Mouse (Mus musculus): ENCODE measurements around the gene Camkmt. TPM values are rescaled to one million over a fixed set of nuclear protein-coding genes. Genes with fewer than 3 reads are reported as not detected.

Camkmt gene
- polyA plus RNA-seq, 1 experiment: 4.8 TPM

- Histone ChIP-seq H3K36me3 (ENCODE audit: control insufficient read depth, insufficient read depth, low read length) (no peaks in the 10 kb centered on the region), H3K27me3 (ENCODE audit: control insufficient read depth, insufficient read depth, low read length) (no peaks in the 10 kb centered on the region), H3K4me1 (ENCODE audit: control insufficient read depth, insufficient read depth, low read length) (no peaks in the 10 kb centered on the region), H3K27ac (ENCODE audit: control insufficient read depth, insufficient read depth, low read depth, low read length) (no peak overlapping the region), H3K4me3 (ENCODE audit: control insufficient read depth, low read depth, low read length) (no peak overlapping the region)
- no peak for TF ChIP-seq CTCF (IDR thresholded peaks at IDR 0.05; ENCODE audit: control insufficient read depth, insufficient read depth, insufficient replicate concordance, low read depth, low read length)
- TF ChIP-seq POLR2A (IDR thresholded peaks at IDR 0.05; ENCODE audit: control insufficient read depth, low read depth, low read length): no peak
These were observed 72.4 kb downstream of the Camkmt start for GRCm38 (mm10) chr17:85162569-85163271.

- no peak for TF ChIP-seq POLR2A (IDR thresholded peaks at IDR 0.05; ENCODE audit: control insufficient read depth, low read depth, low read length)
- TF ChIP-seq CTCF (IDR thresholded peaks at IDR 0.05; ENCODE audit: control insufficient read depth, insufficient read depth, insufficient replicate concordance, low read depth, low read length): no peak
- H3K36me3 ChIP-seq (ENCODE audit: control insufficient read depth, insufficient read depth, low read length): no peaks in the 10 kb centered on the region
- no peaks in the 10 kb centered on the region for H3K27me3 ChIP-seq (ENCODE audit: control insufficient read depth, insufficient read depth, low read length)
- H3K27ac ChIP-seq (ENCODE audit: control insufficient read depth, insufficient read depth, low read depth, low read length): no peak overlapping the region
- no peaks in the 10 kb centered on the region for H3K4me1 ChIP-seq (ENCODE audit: control insufficient read depth, insufficient read depth, low read length)
- H3K4me3 ChIP-seq (ENCODE audit: control insufficient read depth, low read depth, low read length): no peak overlapping the region
These were observed 72.9 kb downstream of the Camkmt start for GRCm38 (mm10) chr17:85163272-85163610.

- TF ChIP-seq CTCF (IDR thresholded peaks at IDR 0.05; ENCODE audit: control insufficient read depth, insufficient read depth, insufficient replicate concordance, low read depth, low read length): no peak
- TF ChIP-seq POLR2A (IDR thresholded peaks at IDR 0.05; ENCODE audit: control insufficient read depth, low read depth, low read length): no peak
- Histone ChIP-seq H3K36me3 (ENCODE audit: control insufficient read depth, insufficient read depth, low read length) (no peaks in the 10 kb centered on the region), H3K4me1 (ENCODE audit: control insufficient read depth, insufficient read depth, low read length) (no peaks in the 10 kb centered on the region), H3K27me3 (ENCODE audit: control insufficient read depth, insufficient read depth, low read length) (no peaks in the 10 kb centered on the region), H3K4me3 (ENCODE audit: control insufficient read depth, low read depth, low read length) (no peak overlapping the region), H3K27ac (ENCODE audit: control insufficient read depth, insufficient read depth, low read depth, low read length) (no peak overlapping the region)
These were observed 78.4 kb downstream of the Camkmt start for GRCm38 (mm10) chr17:85168761-85169160.

- no peak for TF ChIP-seq CTCF (IDR thresholded peaks at IDR 0.05; ENCODE audit: control insufficient read depth, insufficient read depth, insufficient replicate concordance, low read depth, low read length)
- TF ChIP-seq POLR2A (IDR thresholded peaks at IDR 0.05; ENCODE audit: control insufficient read depth, low read depth, low read length): no peak
- Histone ChIP-seq H3K27me3 (ENCODE audit: control insufficient read depth, insufficient read depth, low read length) (no peaks in the 10 kb centered on the region), H3K4me3 (ENCODE audit: control insufficient read depth, low read depth, low read length) (no peak overlapping the region), H3K27ac (ENCODE audit: control insufficient read depth, insufficient read depth, low read depth, low read length) (no peak overlapping the region), H3K4me1 (ENCODE audit: control insufficient read depth, insufficient read depth, low read length) (no peaks in the 10 kb centered on the region), H3K36me3 (ENCODE audit: control insufficient read depth, insufficient read depth, low read length) (no peaks in the 10 kb centered on the region)
These were observed 80.3 kb downstream of the Camkmt start for GRCm38 (mm10) chr17:85170541-85171255.

GRCm38 (mm10) chr17:85171951-85172350 is 81.6 kb downstream of the Camkmt start:
- TF ChIP-seq CTCF (IDR thresholded peaks at IDR 0.05; ENCODE audit: control insufficient read depth, insufficient read depth, insufficient replicate concordance, low read depth, low read length) (no peak), POLR2A (IDR thresholded peaks at IDR 0.05; ENCODE audit: control insufficient read depth, low read depth, low read length) (no peak)
- Histone ChIP-seq H3K27me3 (ENCODE audit: control insufficient read depth, insufficient read depth, low read length) (no peaks in the 10 kb centered on the region), H3K27ac (ENCODE audit: control insufficient read depth, insufficient read depth, low read depth, low read length) (no peak overlapping the region), H3K36me3 (ENCODE audit: control insufficient read depth, insufficient read depth, low read length) (no peaks in the 10 kb centered on the region), H3K4me1 (ENCODE audit: control insufficient read depth, insufficient read depth, low read length) (no peaks in the 10 kb centered on the region), H3K4me3 (ENCODE audit: control insufficient read depth, low read depth, low read length) (no peak overlapping the region)

GRCm38 (mm10) chr17:85177231-85177630 is 86.9 kb downstream of the Camkmt start:
- no peaks in the 10 kb centered on the region for H3K4me1 ChIP-seq (ENCODE audit: control insufficient read depth, insufficient read depth, low read length)
- no peaks in the 10 kb centered on the region for H3K36me3 ChIP-seq (ENCODE audit: control insufficient read depth, insufficient read depth, low read length)
- no peaks in the 10 kb centered on the region for H3K27me3 ChIP-seq (ENCODE audit: control insufficient read depth, insufficient read depth, low read length)
- H3K27ac ChIP-seq (ENCODE audit: control insufficient read depth, insufficient read depth, low read depth, low read length): no peak overlapping the region
- H3K4me3 ChIP-seq (ENCODE audit: control insufficient read depth, low read depth, low read length): no peak overlapping the region
- TF ChIP-seq POLR2A (IDR thresholded peaks at IDR 0.05; ENCODE audit: control insufficient read depth, low read depth, low read length) (no peak), CTCF (IDR thresholded peaks at IDR 0.05; ENCODE audit: control insufficient read depth, insufficient read depth, insufficient replicate concordance, low read depth, low read length) (no peak)

GRCm38 (mm10) chr17:85180471-85181060 is 90.2 kb downstream of the Camkmt start:
- Histone ChIP-seq H3K4me3 (ENCODE audit: control insufficient read depth, low read depth, low read length) (no peak overlapping the region), H3K27me3 (ENCODE audit: control insufficient read depth, insufficient read depth, low read length) (no peaks in the 10 kb centered on the region), H3K36me3 (ENCODE audit: control insufficient read depth, insufficient read depth, low read length) (no peaks in the 10 kb centered on the region), H3K4me1 (ENCODE audit: control insufficient read depth, insufficient read depth, low read length) (no peaks in the 10 kb centered on the region), H3K27ac (ENCODE audit: control insufficient read depth, insufficient read depth, low read depth, low read length) (no peak overlapping the region)
- TF ChIP-seq CTCF (IDR thresholded peaks at IDR 0.05; ENCODE audit: control insufficient read depth, insufficient read depth, insufficient replicate concordance, low read depth, low read length): no peak
- TF ChIP-seq POLR2A (IDR thresholded peaks at IDR 0.05; ENCODE audit: control insufficient read depth, low read depth, low read length): no peak
